Mouse (Mus musculus) CH12.LX (cell line): ENCODE data around the gene Gm5426.

Source experiments
- CHD1 ChIP-seq: IDR thresholded peaks from 2 replicates; pipeline ENCODE4 v1.6.1; 2012; ENCODE audit warnings: low read depth, low read length, improper control_type of control experiment, inconsistent platforms
- CHD2 ChIP-seq: IDR thresholded peaks from 2 replicates; pipeline ENCODE4 v1.6.1; 2011; ENCODE audit warnings: low read length, improper control_type of control experiment
- CTCF ChIP-seq, 2 experiments: IDR thresholded peaks in 1 of 2; conservative IDR thresholded peaks in 1 of 2; 2 replicates each; pipeline ENCODE4 v1.5.1; 2011 to 2012; ENCODE audit warnings: low read depth in 2 of 2, low read length in 2 of 2, improper control_type of control experiment in 1 of 2, inconsistent platforms in 1 of 2, mild to moderate bottlenecking in 1 of 2, moderate library complexity in 1 of 2
- E2F4 ChIP-seq: IDR thresholded peaks from 2 replicates; pipeline ENCODE4 v1.6.1; 2011; ENCODE audit warnings: low read depth, low read length, improper control_type of control experiment; ENCODE audit not compliant: insufficient replicate concordance
- ELF1 ChIP-seq: IDR thresholded peaks from 2 replicates; pipeline ENCODE4 v1.6.1; 2014; ENCODE audit warnings: low read depth, mild to moderate bottlenecking, inconsistent platforms, low read length, improper control_type of control experiment
- EP300 ChIP-seq: IDR thresholded peaks from 2 replicates; pipeline ENCODE4 v1.6.1; 2011; ENCODE audit warnings: low read length, improper control_type of control experiment
- ETS1 ChIP-seq: conservative IDR thresholded peaks from 2 replicates; pipeline ENCODE4 v1.6.1; 2012; ENCODE audit warnings: low read depth, mild to moderate bottlenecking, inconsistent platforms, low read length, improper control_type of control experiment, moderate library complexity
- JUND ChIP-seq: conservative IDR thresholded peaks from 2 replicates; pipeline ENCODE4 v1.6.1; 2011; ENCODE audit warnings: low read depth, low read length, improper control_type of control experiment
- MAX ChIP-seq: IDR thresholded peaks from 2 replicates; pipeline ENCODE4 v1.6.1; 2011; ENCODE audit warnings: low read length, improper control_type of control experiment
- MXI1 ChIP-seq: IDR thresholded peaks from 2 replicates; pipeline ENCODE4 v1.6.1; 2011; ENCODE audit warnings: mild to moderate bottlenecking, low read depth, low read length, improper control_type of control experiment
- POLR2A ChIP-seq: IDR thresholded peaks from 2 replicates; pipeline ENCODE4 v1.6.1; 2011; ENCODE audit warnings: low read depth, mild to moderate bottlenecking, improper control_type of control experiment, low read length
- POLR2AphosphoS2 ChIP-seq: IDR thresholded peaks from 2 replicates; pipeline ENCODE4 v1.6.1; 2011; ENCODE audit warnings: low read depth, low read length, improper control_type of control experiment
- USF1 ChIP-seq: IDR thresholded peaks from 2 replicates; pipeline ENCODE4 v1.6.1; 2014; ENCODE audit warnings: low read depth, mild to moderate bottlenecking, inconsistent platforms, low read length, improper control_type of control experiment
- ZMIZ1 ChIP-seq: IDR thresholded peaks from 2 replicates; pipeline ENCODE4 v1.6.1; 2012; ENCODE audit warnings: low read depth, mild to moderate bottlenecking, inconsistent platforms, low read length, improper control_type of control experiment

GRCm38 (mm10) chr10:96093890-96094531, 42.4 kb upstream of the Gm5426 start:
- TF ChIP-seq JUND, result no peak
- no peak for TF ChIP-seq POLR2A
- TF ChIP-seq EP300, result 0 out of 2 replicates have a peak, but pooled peaks have one; percentile 22
- no peak for TF ChIP-seq CTCF (conservative IDR thresholded peaks at IDR 0.05 in 1 of 2, IDR thresholded peaks at IDR 0.05 in 1 of 2; ENCODE audit: low read depth in 2 of 2, low read length in 2 of 2)
- TF ChIP-seq CHD2, result no peak
- no peak for TF ChIP-seq MAX
- no peak for TF ChIP-seq USF1
- TF ChIP-seq POLR2AphosphoS2, result no peak
- no peak for TF ChIP-seq ELF1
- no peak for TF ChIP-seq ZMIZ1
- no peak for TF ChIP-seq E2F4
- peak; percentile 30; the same call in 1 of the 2 replicates for TF ChIP-seq ETS1
- no peak for TF ChIP-seq MXI1
- no peak for TF ChIP-seq CHD1
